Mouse (Mus musculus) heart, embryonic 12.5 days (tissue): ENCODE measurements around the gene Dpp4. TPM values are rescaled to one million over a fixed set of nuclear protein-coding genes. Genes with fewer than 3 reads are reported as not detected.

Source experiments
- ATAC-seq: fragments of 200-750 bp; cut with Nextera tagmentation; 2 replicates; pipeline ENCODE4 v1.8.0; 2017; ENCODE audit warnings: moderate TSS enrichment, moderate library complexity; ENCODE audit not compliant: insufficient number of reproducible peaks, low FRiP score
- H3K27ac ChIP-seq: fragments of 300-500 bp; sonication (generic); 2 replicates; pipeline ENCODE4 v1.5.1; 2016; ENCODE audit warnings: mild to moderate bottlenecking, moderate library complexity; ENCODE audit not compliant: poor library complexity, severe bottlenecking
- H3K27me3 ChIP-seq: fragments of 300-500 bp; sonication (generic); replicated peaks from 2 replicates; pipeline ENCODE4 v1.6.1; 2016; ENCODE audit warnings: mild to moderate bottlenecking, moderate library complexity
- H3K36me3 ChIP-seq: fragments of 300-500 bp; sonication (generic); 2 replicates; pipeline ENCODE4 v1.6.1; 2016; ENCODE audit warnings: mild to moderate bottlenecking, moderate library complexity
- H3K4me1 ChIP-seq: fragments of 300-500 bp; sonication (generic); replicated peaks from 2 replicates; pipeline ENCODE4 v1.6.1; 2016; ENCODE audit warnings: mild to moderate bottlenecking
- H3K4me2 ChIP-seq: fragments of 300-500 bp; sonication (generic); 2 replicates; pipeline ENCODE4 v1.6.1; 2016; ENCODE audit warnings: mild to moderate bottlenecking, moderate library complexity
- H3K4me3 ChIP-seq: fragments of 300-500 bp; sonication (generic); 2 replicates; pipeline ENCODE4 v1.5.1; 2016; ENCODE audit warnings: mild to moderate bottlenecking
- H3K9ac ChIP-seq: fragments of 300-500 bp; sonication (generic); 2 replicates; pipeline ENCODE4 v1.6.1; 2016; ENCODE audit warnings: mild to moderate bottlenecking, moderate library complexity
- H3K9me3 ChIP-seq: fragments of 300-500 bp; sonication (generic); replicated peaks from 2 replicates; pipeline ENCODE4 v1.6.1; 2016; ENCODE audit warnings: mild to moderate bottlenecking, moderate library complexity
- WGBS: fragments of 180-500 bp; shearing (Covaris S2); methylation state at CpG from one replicate; pipeline ENCODE4 v1.1.7; 2016; 5-methylcytosine and 5-hydroxymethylcytosine counted together
- polyA plus RNA-seq: library from polyadenylated mRNA; unstranded; fragments of >200 nt; fragmentation: Nextera tagmentation; extraction: Ambion mirVana; gene quantifications from 2 replicates; pipeline ENCODE4 v1.2.1, GENCODE M21; 2016

Dpp4 gene
- polyA plus RNA-seq, result 19.9 and 20.6 TPM in 2 replicates

- peaks cover 4% of the 10 kb centered on the region; the same call in 1 of the 2 replicates for H3K4me1 ChIP-seq
- H3K36me3 ChIP-seq, result no peaks in the 10 kb centered on the region
- ATAC-seq, result 0 out of 2 replicates have a peak, but pooled peaks have one; percentile 10
- peak within 1 kb of the TSS; percentile 91 for H3K4me2 ChIP-seq
- H3K9ac ChIP-seq, result peak within 1 kb of the TSS; percentile 71
- H3K4me3 ChIP-seq, result peak within 1 kb of the TSS; percentile 54
- no peak within 1 kb of the TSS for H3K27ac ChIP-seq
- 55% methylated on average over 13 of the region's 13 CpGs for WGBS
- H3K9me3 ChIP-seq, result no peaks in the 10 kb centered on the region
- H3K27me3 ChIP-seq, result peaks cover 4% of the 10 kb centered on the region
Observed at GRCm38 (mm10) chr2:62412081-62412821, at the start of gene Dpp4. Dpp4 (minus strand) TSS chr2:62412231.

DNA sequence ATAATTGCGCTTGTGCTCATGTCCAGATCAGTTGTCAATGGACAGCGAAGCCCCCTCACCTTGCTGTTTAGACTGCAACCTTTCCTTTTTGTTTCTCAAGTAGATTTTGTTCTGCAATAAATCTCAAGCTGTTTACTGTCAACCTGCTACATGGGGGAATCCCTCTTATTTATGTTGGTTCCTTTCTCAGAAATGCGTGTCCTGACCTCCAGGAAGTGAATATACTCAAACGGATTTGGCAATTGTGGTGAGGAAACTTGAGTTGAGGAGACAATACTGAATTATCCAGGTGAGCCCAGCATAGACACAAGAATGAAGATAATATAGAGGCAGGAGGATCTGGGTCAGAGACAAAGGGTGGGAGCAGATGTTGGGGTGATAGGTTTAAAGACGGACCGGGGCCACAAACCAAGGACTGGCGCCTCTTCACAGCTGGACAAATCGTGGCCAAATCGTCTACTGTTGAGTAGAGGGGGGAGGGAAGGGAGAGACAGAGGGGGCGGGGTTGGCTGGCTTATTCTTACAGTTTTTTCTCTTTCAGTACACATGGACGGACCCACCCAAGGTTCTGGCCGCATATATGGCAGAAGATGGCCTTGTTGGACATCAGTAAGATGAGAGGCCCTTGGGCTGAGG is 48.9 kb upstream of the Dpp4 start:
- Histone ChIP-seq H3K27me3 (no peaks in the 10 kb centered on the region; the same call in 1 of the 2 replicates), H3K4me1 (no peaks in the 10 kb centered on the region), H3K27ac (no peak overlapping the region), H3K9me3 (no peaks in the 10 kb centered on the region), H3K4me3 (no peak overlapping the region), H3K36me3 (no peaks in the 10 kb centered on the region), H3K9ac (no peak overlapping the region), H3K4me2 (no peak overlapping the region)
- WGBS, result 81% methylated on average over 12 of the region's 12 CpGs
- ATAC-seq, result no peak

DNA sequence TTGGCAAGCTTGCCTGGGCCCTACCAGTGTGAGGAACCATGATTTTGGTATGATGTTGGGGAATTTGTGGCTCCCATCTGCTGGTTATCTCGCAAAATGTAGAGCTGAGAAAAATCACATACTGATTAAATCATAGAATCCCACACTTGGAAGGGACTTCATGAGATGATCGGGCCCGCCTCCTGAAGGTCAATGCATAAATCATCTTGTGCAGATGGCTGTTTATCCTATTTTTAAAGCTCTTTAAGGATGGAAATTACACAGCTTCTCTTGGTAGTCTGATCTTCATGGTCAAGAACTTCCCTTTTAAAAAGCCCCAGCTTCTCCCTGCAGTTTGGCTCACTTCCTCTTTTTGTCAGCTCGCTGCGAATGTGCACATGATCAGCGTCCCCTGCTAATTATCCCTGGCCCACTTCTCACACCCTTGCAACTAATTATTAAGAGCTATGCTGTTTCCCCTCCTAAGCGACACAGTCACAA is 48.2 kb upstream of the Dpp4 start:
- no peaks in the 10 kb centered on the region for H3K9me3 ChIP-seq
- 74% methylated on average over 7 of the region's 7 CpGs for WGBS

DNA sequence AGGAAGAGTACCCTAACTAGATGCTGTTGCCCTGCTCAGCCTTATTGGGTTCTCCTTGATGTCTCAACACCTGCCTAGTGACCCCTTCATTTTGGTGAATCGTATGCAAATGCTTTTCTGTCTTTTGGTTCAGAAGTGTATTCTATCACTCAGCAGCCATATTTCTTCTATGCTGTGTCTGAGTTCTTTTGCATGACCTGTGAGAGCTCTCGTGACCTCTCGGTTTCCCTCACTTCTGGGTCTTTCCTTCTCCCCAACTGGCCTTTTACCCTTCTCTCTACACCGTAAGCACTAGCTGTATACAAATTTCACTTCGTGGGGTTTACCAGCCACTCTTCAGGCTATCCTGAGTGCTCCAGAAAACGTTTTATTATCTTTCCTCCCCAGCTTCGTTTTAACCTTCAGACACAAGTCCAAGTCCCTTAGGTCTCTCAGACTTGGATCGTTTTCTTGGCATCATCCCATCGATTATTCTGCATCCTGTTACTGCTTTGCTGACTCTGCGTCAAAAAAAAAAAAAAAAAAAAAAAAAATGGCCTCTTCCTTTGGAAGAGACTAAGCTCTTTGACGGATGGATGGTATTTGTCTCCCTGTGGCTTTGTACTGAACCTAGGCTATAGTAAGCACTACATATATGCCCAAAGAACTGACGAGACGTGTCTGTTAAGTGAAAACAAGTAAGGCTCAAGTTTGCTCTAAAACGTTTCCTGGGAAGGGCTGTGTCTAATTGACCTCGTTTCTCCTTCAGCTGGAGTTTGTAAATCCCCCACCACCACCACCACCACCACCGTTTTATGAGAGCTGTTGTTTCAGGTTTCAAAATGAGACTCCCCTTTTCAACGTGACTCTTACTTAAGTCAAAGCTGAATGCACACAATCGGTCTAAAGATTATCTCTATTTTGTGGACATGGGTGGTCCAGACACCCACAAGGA is 47.5 kb upstream of the Dpp4 start:
- no peak for ATAC-seq
- Histone ChIP-seq H3K4me1 (no peaks in the 10 kb centered on the region), H3K36me3 (no peaks in the 10 kb centered on the region), H3K9ac (no peak overlapping the region), H3K4me2 (no peak overlapping the region), H3K27ac (no peak overlapping the region), H3K9me3 (no peaks in the 10 kb centered on the region), H3K27me3 (no peaks in the 10 kb centered on the region; the same call in 1 of the 2 replicates), H3K4me3 (no peak overlapping the region)
- WGBS, result 67% methylated on average over 18 of the region's 18 CpGs

More for the DNA sequence above, 48.2 kb upstream of the Dpp4 start:
- no peaks in the 10 kb centered on the region for H3K4me1 ChIP-seq
- H3K4me3 ChIP-seq, result no peak overlapping the region
- H3K36me3 ChIP-seq, result no peaks in the 10 kb centered on the region
- no peak overlapping the region for H3K9ac ChIP-seq
- H3K27me3 ChIP-seq, result no peaks in the 10 kb centered on the region; the same call in 1 of the 2 replicates
- no peak for ATAC-seq
- H3K4me2 ChIP-seq, result no peak overlapping the region
- no peak overlapping the region for H3K27ac ChIP-seq

DNA sequence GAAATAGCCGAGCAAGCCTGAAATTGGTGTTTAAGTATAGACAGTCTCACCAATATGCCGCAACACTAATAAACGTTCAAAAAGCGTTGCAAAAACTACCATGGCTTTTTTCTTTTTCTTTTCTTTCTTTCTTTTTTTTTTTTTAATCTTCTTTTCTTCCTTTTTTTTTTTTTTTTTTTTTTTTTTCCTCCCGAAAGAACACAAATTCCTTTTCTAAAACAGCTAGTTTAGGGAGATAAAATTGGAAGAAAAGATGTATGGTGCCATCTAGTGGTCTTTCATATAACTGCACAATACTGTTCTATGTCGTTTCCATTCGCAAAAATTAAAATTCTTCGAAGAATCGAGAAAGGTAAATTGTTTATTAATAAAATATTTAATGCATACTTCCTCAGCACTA is 46.0 kb upstream of the Dpp4 start:
- no peak for ATAC-seq
- Histone ChIP-seq H3K9ac (no peak overlapping the region), H3K4me1 (no peaks in the 10 kb centered on the region), H3K36me3 (no peaks in the 10 kb centered on the region), H3K27me3 (no peaks in the 10 kb centered on the region; the same call in 1 of the 2 replicates), H3K4me2 (no peak overlapping the region), H3K4me3 (no peak overlapping the region), H3K27ac (no peak overlapping the region), H3K9me3 (no peaks in the 10 kb centered on the region)
- 41% methylated on average over 9 of the region's 9 CpGs for WGBS

GRCm38 (mm10) chr2:62454991-62455390 is 43.0 kb upstream of the Dpp4 start:
- no peak overlapping the region for H3K4me2 ChIP-seq
- no peaks in the 10 kb centered on the region; the same call in 1 of the 2 replicates for H3K27me3 ChIP-seq
- no peaks in the 10 kb centered on the region for H3K36me3 ChIP-seq
- 76% methylated on average over 11 of the region's 11 CpGs for WGBS
- ATAC-seq, result no peak
- H3K9me3 ChIP-seq, result no peaks in the 10 kb centered on the region
- H3K27ac ChIP-seq, result no peak overlapping the region
- no peak overlapping the region for H3K4me3 ChIP-seq
- H3K4me1 ChIP-seq, result no peaks in the 10 kb centered on the region
- no peak overlapping the region for H3K9ac ChIP-seq

DNA sequence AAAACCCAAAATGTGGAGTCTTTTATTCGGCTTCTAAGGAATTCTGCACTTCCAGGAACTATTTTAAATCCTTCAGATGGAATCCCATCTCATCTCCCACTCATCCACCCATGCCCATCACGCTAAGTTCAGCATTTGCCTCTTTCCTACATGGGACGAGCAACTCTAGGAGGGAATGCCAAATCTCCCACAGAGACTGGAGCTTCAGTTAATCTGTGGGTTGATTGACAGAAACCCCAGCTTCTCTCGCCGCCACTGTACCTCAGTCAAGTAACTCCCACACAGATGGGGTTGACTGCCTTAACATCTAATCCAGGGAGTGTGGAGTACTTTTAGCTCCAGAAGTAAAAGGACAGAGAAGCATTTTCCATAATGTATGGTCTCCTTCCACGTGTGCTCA is 42.0 kb upstream of the Dpp4 start:
- H3K4me3 ChIP-seq, result no peak overlapping the region
- no peak overlapping the region for H3K4me2 ChIP-seq
- ATAC-seq, result no peak
- no peak overlapping the region for H3K9ac ChIP-seq
- no peaks in the 10 kb centered on the region for H3K4me1 ChIP-seq
- no peaks in the 10 kb centered on the region for H3K9me3 ChIP-seq
- WGBS, result 74% methylated on average over 6 of the region's 6 CpGs
- H3K27me3 ChIP-seq, result no peaks in the 10 kb centered on the region; the same call in 1 of the 2 replicates
- no peak overlapping the region for H3K27ac ChIP-seq
- H3K36me3 ChIP-seq, result no peaks in the 10 kb centered on the region

GRCm38 (mm10) chr2:62450364-62450763 is 38.3 kb upstream of the Dpp4 start:
- ATAC-seq, result no peak
- Histone ChIP-seq H3K27me3 (no peaks in the 10 kb centered on the region), H3K4me3 (no peak overlapping the region), H3K27ac (no peak overlapping the region), H3K9ac (no peak overlapping the region), H3K36me3 (no peaks in the 10 kb centered on the region), H3K9me3 (no peaks in the 10 kb centered on the region), H3K4me2 (no peak overlapping the region), H3K4me1 (no peaks in the 10 kb centered on the region)
- 80% methylated on average over 6 of the region's 6 CpGs for WGBS

- ATAC-seq, result no peak
- H3K27me3 ChIP-seq, result no peaks in the 10 kb centered on the region
- H3K4me2 ChIP-seq, result no peak overlapping the region
- H3K9ac ChIP-seq, result no peak overlapping the region
- 83% methylated on average over 5 of the region's 5 CpGs for WGBS
- no peaks in the 10 kb centered on the region for H3K36me3 ChIP-seq
- no peaks in the 10 kb centered on the region for H3K9me3 ChIP-seq
- H3K4me1 ChIP-seq, result no peaks in the 10 kb centered on the region
- no peak overlapping the region for H3K4me3 ChIP-seq
- H3K27ac ChIP-seq, result no peak overlapping the region
Observed at GRCm38 (mm10) chr2:62449692-62450346, 37.8 kb upstream of the Dpp4 start.

DNA sequence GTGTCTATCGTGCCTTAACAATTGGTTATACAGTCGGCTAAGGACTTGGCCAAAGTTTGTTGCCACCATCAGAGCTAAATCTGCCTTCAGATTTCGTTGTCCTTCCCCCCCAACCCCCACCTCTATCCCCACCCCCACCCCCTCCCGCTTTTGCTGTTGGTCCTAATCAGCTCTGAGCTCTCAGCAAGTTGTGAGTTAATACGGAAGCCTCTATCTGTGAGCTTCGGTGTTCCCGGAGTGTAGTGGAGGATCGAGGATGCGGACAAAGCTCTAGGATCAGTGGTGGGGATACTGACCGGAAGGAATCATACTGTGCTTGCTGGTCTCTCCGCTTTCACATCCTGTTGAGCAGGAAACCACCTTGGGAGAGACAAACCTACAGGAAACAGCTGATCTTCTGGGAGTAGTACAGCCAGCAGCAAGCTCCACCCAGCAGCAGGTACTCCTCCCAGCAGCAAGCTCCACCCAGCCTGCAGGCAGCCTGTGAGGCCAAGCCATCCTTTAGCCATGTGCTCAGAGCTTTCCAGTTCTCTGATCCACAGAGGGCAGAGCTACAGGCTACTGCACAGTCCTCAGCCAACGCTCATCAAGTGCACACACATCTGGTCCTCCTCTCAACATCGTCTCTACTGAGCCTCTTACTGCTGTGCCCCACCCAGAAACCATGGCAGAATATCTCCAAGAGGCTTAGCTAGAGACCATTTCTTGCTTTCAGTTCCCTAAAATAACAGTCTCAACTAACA is 28.9 kb upstream of the Dpp4 start:
- no peak overlapping the region for H3K9ac ChIP-seq

More for the DNA sequence above, 28.9 kb upstream of the Dpp4 start:
- Histone ChIP-seq H3K4me2 (peak overlapping the region; percentile 55), H3K36me3 (no peaks in the 10 kb centered on the region), H3K4me3 (peak overlapping the region; percentile 34), H3K27me3 (no peaks in the 10 kb centered on the region), H3K27ac (0 out of 2 replicates have a peak overlapping the region, but pooled peaks have one; percentile 8), H3K4me1 (peaks cover 5% of the 10 kb centered on the region; the same call in 1 of the 2 replicates), H3K9me3 (no peaks in the 10 kb centered on the region)
- 32% methylated on average over 13 of the region's 13 CpGs for WGBS
- ATAC-seq, result peak; percentile 87
